Mouse (Mus musculus) G1E (cell line): ENCODE measurements around the gene Olfr974.

Experiments used
- CTCF ChIP-seq: IDR thresholded peaks from 2 replicates; pipeline ENCODE4 v1.5.1; 2012; ENCODE audit warnings: low read depth, low read length, inconsistent platforms, mixed read lengths
- TAL1 ChIP-seq: conservative IDR thresholded peaks from 2 replicates; pipeline ENCODE4 v1.6.1; 2012; ENCODE audit warnings: low read depth, low read length, inconsistent platforms, mixed read lengths

DNA sequence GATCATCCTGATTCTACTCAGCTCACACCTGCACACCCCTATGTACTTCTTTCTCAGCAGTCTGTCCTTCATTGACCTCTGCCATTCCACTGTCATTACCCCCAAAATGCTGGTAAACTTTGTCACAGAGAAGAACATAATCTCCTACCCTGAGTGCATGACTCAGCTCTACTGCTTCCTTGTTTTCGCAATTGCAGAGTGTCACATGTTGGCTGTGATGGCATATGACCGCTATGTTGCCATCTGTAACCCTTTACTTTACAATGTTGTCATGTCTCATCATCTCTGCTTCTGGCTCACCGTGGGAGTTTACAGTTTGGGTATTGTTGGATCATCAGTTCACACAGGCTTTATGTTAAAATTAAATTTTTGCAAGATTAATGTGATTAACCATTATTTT is 27.4 kb upstream of the Olfr974 start:
- TF ChIP-seq CTCF (no peak), TAL1 (no peak)
